Mouse (Mus musculus): ENCODE measurements around the gene Hist2h2ab.

DNA sequence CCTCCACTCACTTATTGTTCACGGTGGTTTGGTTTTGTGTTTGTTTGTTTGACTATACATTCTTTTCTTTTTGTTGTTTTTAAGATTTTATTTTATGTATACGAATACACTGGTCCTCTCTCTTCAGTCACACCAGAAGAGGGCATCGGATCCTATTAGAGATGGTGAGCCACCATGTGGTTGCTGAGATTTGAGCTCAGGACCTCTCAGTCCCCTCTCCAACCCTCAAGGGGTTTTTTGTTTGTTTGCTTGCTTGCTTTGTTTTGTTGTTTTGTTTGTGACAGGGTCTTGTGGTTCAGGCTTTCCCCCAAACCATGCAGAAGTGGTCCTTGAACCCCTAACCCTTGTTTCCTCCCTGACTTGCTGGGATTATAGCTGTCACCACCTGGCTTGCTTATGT, 42.0 kb downstream of the Hist2h2ab start:
- TF ChIP-seq CTCF (IDR thresholded peaks at IDR 0.05; ENCODE audit: low read depth, low read length) (no peak), GATA1 (IDR thresholded peaks at IDR 0.05; ENCODE audit: borderline replicate concordance, low read length) (no peak), TAL1 (conservative IDR thresholded peaks at IDR 0.05; ENCODE audit: low read depth, low read length) (no peak), POLR2AphosphoS5 (IDR thresholded peaks at IDR 0.05; ENCODE audit: insufficient replicate concordance, low read depth, low read length) (no peak), GATA2 (IDR thresholded peaks at IDR 0.05; ENCODE audit: borderline replicate concordance, low read depth, low read length) (no peak)
